Mouse (Mus musculus) spleen, adult 2 months (tissue): ENCODE results near the gene Krt19.

ENCODE experiments used
- CTCF ChIP-seq: fragments of 200-500 bp; IDR thresholded peaks from 2 replicates; pipeline ENCODE4 v1.5.1; 2011; ENCODE audit warnings: mild to moderate bottlenecking, inconsistent platforms; ENCODE audit not compliant: insufficient read depth, insufficient read length, insufficient replicate concordance; ENCODE audit errors: extremely low read depth
- POLR2A ChIP-seq: fragments of 200-500 bp; IDR thresholded peaks from 2 replicates; pipeline ENCODE4 v1.6.1; 2011; ENCODE audit warnings: low read depth, low read length, inconsistent platforms

- TF ChIP-seq CTCF = no peak
- TF ChIP-seq POLR2A = no peak
These were observed 7.5 kb downstream of the Krt19 start for GRCm38 (mm10) chr11:100140966-100141365.
